Mouse (Mus musculus) left cerebral cortex, postnatal 10 days (tissue): ENCODE measurements around the gene Fat1. TPM values are rescaled to one million over a fixed set of nuclear protein-coding genes. Genes with fewer than 3 reads are reported as not detected.

Source experiments
- DNase-seq, 2 experiments: peaks; one replicate each; pipeline ENCODE4 v3.0.0; 2021 to 2022; ENCODE audit warnings: low spot score in 2 of 2, mixed read lengths in 1 of 2; ENCODE audit errors: extremely low spot score in 1 of 2
- intact Hi-C: fragments of 180-260 bp; cut with DNase I; formaldehyde crosslinking; loops from one replicate; pipeline ENCODE4 v1.15.1; 2025
- total RNA-seq, 2 experiments: library from RNA; stranded (reverse); gene quantifications; 2 replicates each; pipeline ENCODE4 v1.2.3; 2021

Gene Fat1
- total RNA-seq, 2 experiments from 2014 or later: 37.0 to 42.9 TPM

GRCm38 (mm10) chr8:44997321-44997720 is 62.1 kb downstream of the Fat1 start:
- intact Hi-C loops: no loop called here
- DNase-seq: no peak

- intact Hi-C loops: no loop called here
- no peak for DNase-seq
These were observed 62.6 kb downstream of the Fat1 start for GRCm38 (mm10) chr8:44997829-44998228.

- DNase-seq: no peak
- intact Hi-C loops: no loop called here
These were observed 63.0 kb downstream of the Fat1 start for GRCm38 (mm10) chr8:44998275-44998674.

- DNase-seq: peak; percentile 52 to 69
- intact Hi-C loops: no loop called here
These were observed 63.5 kb downstream of the Fat1 start for GRCm38 (mm10) chr8:44998681-44999277.

- intact Hi-C loops: no loop called here
- no peak for DNase-seq
These were observed 66.4 kb downstream of the Fat1 start for GRCm38 (mm10) chr8:45001577-45002197.

GRCm38 (mm10) chr8:45002686-45003085 is 67.4 kb downstream of the Fat1 start:
- DNase-seq: no peak
- intact Hi-C loops: no loop called here

GRCm38 (mm10) chr8:45004021-45004420 is 68.8 kb downstream of the Fat1 start:
- intact Hi-C loops: no loop called here
- DNase-seq: no peak

- DNase-seq: no peak
- intact Hi-C loops: loop anchor here (2.0 kb wide), 1 partner anchor 74 kb away; no protein-coding TSS in a partner anchor
These were observed 75.4 kb downstream of the Fat1 start for GRCm38 (mm10) chr8:45010685-45011084.

- no peak for DNase-seq
- intact Hi-C loops: loop anchor here (2.0 kb wide), 1 partner anchor 75 kb away; no protein-coding TSS in a partner anchor
These were observed 76.5 kb downstream of the Fat1 start for GRCm38 (mm10) chr8:45011774-45012173.

GRCm38 (mm10) chr8:45013852-45014251 is 78.6 kb downstream of the Fat1 start:
- intact Hi-C loops: no loop called here
- DNase-seq: no peak

- no peak for DNase-seq
- intact Hi-C loops: no loop called here
These were observed 79.3 kb downstream of the Fat1 start for GRCm38 (mm10) chr8:45014498-45015067.

- DNase-seq: no peak
- intact Hi-C loops: no loop called here
These were observed 80.6 kb downstream of the Fat1 start for GRCm38 (mm10) chr8:45015876-45016275.

- intact Hi-C loops: no loop called here
- DNase-seq: no peak
These were observed 84.0 kb downstream of the Fat1 start for GRCm38 (mm10) chr8:45019241-45019640.

GRCm38 (mm10) chr8:45021171-45021570 is 85.9 kb downstream of the Fat1 start:
- intact Hi-C loops: loop anchor here (5.0 kb wide), 1 partner anchor 84 kb away; the partner anchor contains the start of gene Fat1
- DNase-seq: no peak

GRCm38 (mm10) chr8:45021911-45022665 is 86.8 kb downstream of the Fat1 start:
- intact Hi-C loops: loop anchor here (5.0 kb wide), 1 partner anchor 85 kb away; the partner anchor contains the start of gene Fat1
- peak; percentile 59 to 67 for DNase-seq

- DNase-seq: no peak
These were observed 92.8 kb downstream of the Fat1 start for GRCm38 (mm10) chr8:45028081-45028497.

GRCm38 (mm10) chr8:45038350-45038749 is 103.1 kb downstream of the Fat1 start:
- intact Hi-C loops: no loop called here

More at GRCm38 (mm10) chr8:45028081-45028497, 92.8 kb downstream of the Fat1 start:
- intact Hi-C loops: no loop called here

GRCm38 (mm10) chr8:45044160-45044559 is 108.9 kb downstream of the Fat1 start:
- intact Hi-C loops: no loop called here
- no peak for DNase-seq

More at GRCm38 (mm10) chr8:45038350-45038749, 103.1 kb downstream of the Fat1 start:
- no peak for DNase-seq

- intact Hi-C loops: no loop called here
- DNase-seq: no peak
These were observed 115.2 kb downstream of the Fat1 start for GRCm38 (mm10) chr8:45050451-45050850.
